Mouse (Mus musculus) kidney, postnatal 0 days (tissue): ENCODE data around the gene Selp. TPM values are rescaled to one million over a fixed set of nuclear protein-coding genes. Genes with fewer than 3 reads are reported as not detected.

Experiments used
- ATAC-seq: fragments of 200-750 bp; cut with Nextera tagmentation; replicated peaks from 2 replicates; pipeline ENCODE4 v1.8.0; 2017; ENCODE audit warnings: low read depth, moderate number of reproducible peaks, moderate TSS enrichment, moderate library complexity; ENCODE audit not compliant: low FRiP score
- DNase-seq: peaks from one replicate; pipeline ENCODE4 v3.0.0-alpha.2; 2016; ENCODE audit warnings: low spot score
- H3K27ac ChIP-seq: fragments of 300-500 bp; sonication (generic); 2 replicates; pipeline ENCODE4 v1.5.1; 2014; ENCODE audit warnings: mild to moderate bottlenecking
- H3K27me3 ChIP-seq: fragments of 300-500 bp; sonication (generic); 2 replicates; pipeline ENCODE4 v1.6.1; 2014; ENCODE audit warnings: low read length, mixed read lengths; ENCODE audit not compliant: insufficient read depth
- H3K36me3 ChIP-seq: fragments of 300-500 bp; sonication (generic); 2 replicates; pipeline ENCODE4 v1.6.1; 2014; ENCODE audit warnings: low read length, mixed read lengths; ENCODE audit not compliant: insufficient read depth
- H3K4me1 ChIP-seq: fragments of 300-500 bp; sonication (generic); replicated peaks from 2 replicates; pipeline ENCODE4 v1.6.1; 2014; ENCODE audit warnings: antibody characterized with exemption, low read length, mixed read lengths; ENCODE audit not compliant: insufficient read depth
- H3K4me2 ChIP-seq: fragments of 300-500 bp; sonication (generic); 2 replicates; pipeline ENCODE4 v1.6.1; 2014; ENCODE audit warnings: mild to moderate bottlenecking, low read length, moderate library complexity, mixed read lengths
- H3K4me3 ChIP-seq: fragments of 300-500 bp; sonication (generic); replicated peaks from 2 replicates; pipeline ENCODE4 v1.5.1; 2014; ENCODE audit warnings: low read depth, low read length
- H3K9ac ChIP-seq: fragments of 300-500 bp; sonication (generic); 2 replicates; pipeline ENCODE4 v1.6.1; 2014; ENCODE audit warnings: low read depth, low read length
- H3K9me3 ChIP-seq: fragments of 300-500 bp; sonication (generic); replicated peaks from 2 replicates; pipeline ENCODE4 v1.6.1; 2016; ENCODE audit warnings: low read length, inconsistent platforms, mixed read lengths
- CTCF ChIP-seq: IDR thresholded peaks from 2 replicates; pipeline ENCODE4 v1.5.1; 2016; ENCODE audit warnings: antibody characterized with exemption, low read depth, mild to moderate bottlenecking, moderate library complexity
- WGBS: fragments of 180-500 bp; shearing (Covaris S2); extraction: QIAGEN DNeasy Blood & Tissue Kit; methylation state at CpG from one replicate; pipeline ENCODE4 v1.1.7; 2014; 5-methylcytosine and 5-hydroxymethylcytosine counted together
- polyA plus RNA-seq: library from polyadenylated mRNA; unstranded; fragments of >200 nt; fragmentation: Nextera tagmentation; extraction: Ambion mirVana; gene quantifications from 2 replicates; pipeline ENCODE4 v1.2.1, GENCODE M21; 2015

The Selp gene
- 0.17 and 2.0 TPM in 2 replicates for polyA plus RNA-seq

- H3K4me2 ChIP-seq, result no peak within 1 kb of the TSS
- H3K36me3 ChIP-seq, result no peaks in the 10 kb centered on the region
- no peaks in the 10 kb centered on the region for H3K4me1 ChIP-seq
- ATAC-seq (no peak), DNase-seq (peak; percentile 28)
- no peak for TF ChIP-seq CTCF
- H3K4me3 ChIP-seq, result no peak within 1 kb of the TSS
- no peaks in the 10 kb centered on the region for H3K27me3 ChIP-seq
- H3K27ac ChIP-seq, result no peak within 1 kb of the TSS
- H3K9ac ChIP-seq, result no peak within 1 kb of the TSS
- no peaks in the 10 kb centered on the region for H3K9me3 ChIP-seq
- 49% methylated on average over 8 of the region's 8 CpGs for WGBS
Observed at GRCm38 (mm10) chr1:164114947-164115493, at the start of gene Selp. TSS of gene Selp (plus strand) at chr1:164115264.

GRCm38 (mm10) chr1:164069261-164069660, 45.8 kb upstream of the Selp start:
- DNase-seq (no peak), ATAC-seq (no peak)
- TF ChIP-seq CTCF, result no peak
- H3K4me3 ChIP-seq, result no peak overlapping the region
- H3K4me1 ChIP-seq, result no peaks in the 10 kb centered on the region
- H3K27ac ChIP-seq, result no peak overlapping the region
- H3K36me3 ChIP-seq, result no peaks in the 10 kb centered on the region
- no peaks in the 10 kb centered on the region for H3K27me3 ChIP-seq
- no peaks in the 10 kb centered on the region for H3K9me3 ChIP-seq
- no peak overlapping the region for H3K9ac ChIP-seq
- no peak overlapping the region for H3K4me2 ChIP-seq

- H3K36me3 ChIP-seq, result no peaks in the 10 kb centered on the region
- no peak overlapping the region for H3K9ac ChIP-seq
- no peaks in the 10 kb centered on the region for H3K4me1 ChIP-seq
- H3K9me3 ChIP-seq, result no peaks in the 10 kb centered on the region
- no peaks in the 10 kb centered on the region for H3K27me3 ChIP-seq
- DNase-seq (no peak), ATAC-seq (no peak)
- TF ChIP-seq CTCF, result no peak
- 90% methylated on average over 4 of the region's 4 CpGs for WGBS
- no peak overlapping the region for H3K4me3 ChIP-seq
- H3K4me2 ChIP-seq, result no peak overlapping the region
- H3K27ac ChIP-seq, result no peak overlapping the region
Observed at GRCm38 (mm10) chr1:164070461-164070860, 44.6 kb upstream of the Selp start.

GRCm38 (mm10) chr1:164071111-164071510, 44.0 kb upstream of the Selp start:
- Histone ChIP-seq H3K36me3 (no peaks in the 10 kb centered on the region), H3K9ac (no peak overlapping the region), H3K4me2 (no peak overlapping the region), H3K4me1 (no peaks in the 10 kb centered on the region), H3K4me3 (no peak overlapping the region), H3K9me3 (no peaks in the 10 kb centered on the region), H3K27ac (no peak overlapping the region), H3K27me3 (no peaks in the 10 kb centered on the region)
- DNase-seq (no peak), ATAC-seq (no peak)
- WGBS, result 74% methylated on average over 7 of the region's 7 CpGs
- no peak for TF ChIP-seq CTCF

- H3K27ac ChIP-seq, result no peak overlapping the region
- no peaks in the 10 kb centered on the region for H3K4me1 ChIP-seq
- DNase-seq, result no peak
- no peaks in the 10 kb centered on the region for H3K36me3 ChIP-seq
- H3K4me3 ChIP-seq, result no peak overlapping the region
- no peaks in the 10 kb centered on the region for H3K9me3 ChIP-seq
- H3K4me2 ChIP-seq, result no peak overlapping the region
- no peak for TF ChIP-seq CTCF
- no peaks in the 10 kb centered on the region for H3K27me3 ChIP-seq
- 85% methylated on average over 4 of the region's 4 CpGs for WGBS
- no peak overlapping the region for H3K9ac ChIP-seq
- ATAC-seq, result no peak
Observed at GRCm38 (mm10) chr1:164072001-164072400, 43.1 kb upstream of the Selp start.

GRCm38 (mm10) chr1:164073091-164073490, 42.0 kb upstream of the Selp start:
- ATAC-seq (no peak), DNase-seq (no peak)
- Histone ChIP-seq H3K4me3 (no peak overlapping the region), H3K4me1 (no peaks in the 10 kb centered on the region), H3K9ac (no peak overlapping the region), H3K4me2 (no peak overlapping the region), H3K27me3 (no peaks in the 10 kb centered on the region), H3K9me3 (no peaks in the 10 kb centered on the region), H3K27ac (no peak overlapping the region), H3K36me3 (no peaks in the 10 kb centered on the region)
- TF ChIP-seq CTCF, result no peak
- 87% methylated on average over 9 of the region's 9 CpGs for WGBS

GRCm38 (mm10) chr1:164073803-164074202, 41.3 kb upstream of the Selp start:
- Histone ChIP-seq H3K4me2 (no peak overlapping the region), H3K27ac (no peak overlapping the region), H3K9ac (no peak overlapping the region), H3K27me3 (no peaks in the 10 kb centered on the region), H3K9me3 (no peaks in the 10 kb centered on the region), H3K36me3 (no peaks in the 10 kb centered on the region), H3K4me3 (no peak overlapping the region), H3K4me1 (no peaks in the 10 kb centered on the region)
- DNase-seq (no peak), ATAC-seq (no peak)
- TF ChIP-seq CTCF, result no peak
- 80% methylated on average over 7 of the region's 7 CpGs for WGBS
